Mouse (Mus musculus) embryonic facial prominence, embryonic 15.5 days (tissue): ENCODE results near the gene Adtrp. TPM values are rescaled to one million over a fixed set of nuclear protein-coding genes. Genes with fewer than 3 reads are reported as not detected.

Source experiments
- ATAC-seq: fragments of 200-750 bp; cut with Nextera tagmentation; 2 replicates; pipeline ENCODE4 v1.8.0; 2017; ENCODE audit warnings: low read depth, moderate TSS enrichment; ENCODE audit not compliant: insufficient number of reproducible peaks, low FRiP score, low TSS enrichment
- H3K27ac ChIP-seq: fragments of 300-500 bp; sonication (generic); replicated peaks from 2 replicates; pipeline ENCODE4 v1.5.1; 2015; ENCODE audit warnings: mild to moderate bottlenecking, inconsistent platforms
- H3K27me3 ChIP-seq: fragments of 300-500 bp; sonication (generic); 2 replicates; pipeline ENCODE4 v1.6.1; 2015; ENCODE audit warnings: inconsistent platforms
- H3K36me3 ChIP-seq: fragments of 300-500 bp; sonication (generic); 2 replicates; pipeline ENCODE4 v1.6.1; 2015; ENCODE audit warnings: mild to moderate bottlenecking, inconsistent platforms
- H3K4me1 ChIP-seq: fragments of 300-500 bp; sonication (generic); 2 replicates; pipeline ENCODE4 v1.6.1; 2015; ENCODE audit warnings: inconsistent platforms
- H3K4me2 ChIP-seq: fragments of 300-500 bp; sonication (generic); replicated peaks from 2 replicates; pipeline ENCODE4 v1.6.1; 2015; ENCODE audit warnings: mild to moderate bottlenecking, inconsistent platforms
- H3K4me3 ChIP-seq: fragments of 300-500 bp; sonication (generic); replicated peaks from 2 replicates; pipeline ENCODE4 v1.5.1; 2015; ENCODE audit warnings: mild to moderate bottlenecking, inconsistent platforms
- H3K9ac ChIP-seq: fragments of 300-500 bp; sonication (generic); 2 replicates; pipeline ENCODE4 v1.6.1; 2015; ENCODE audit warnings: inconsistent platforms
- H3K9me3 ChIP-seq: fragments of 300-500 bp; sonication (generic); replicated peaks from 2 replicates; pipeline ENCODE4 v1.6.1; 2016; ENCODE audit warnings: inconsistent platforms
- WGBS: fragments of 180-500 bp; shearing (Covaris S2); methylation state at CpG from one replicate; pipeline ENCODE4 v1.1.7; 2015; 5-methylcytosine and 5-hydroxymethylcytosine counted together
- polyA plus RNA-seq: library from polyadenylated mRNA; unstranded; fragments of >200 nt; fragmentation: Nextera tagmentation; extraction: Ambion mirVana; gene quantifications from 2 replicates; pipeline ENCODE4 v1.2.1, GENCODE M21; 2015

Adtrp gene
- polyA plus RNA-seq: 6.1 and 7.6 TPM in 2 replicates

GRCm38 (mm10) chr13:41847516-41848126, at the start of gene Adtrp:
Adtrp (minus strand) TSS chr13:41847684.
- no peak within 1 kb of the TSS for H3K4me3 ChIP-seq
- ATAC-seq: no peak
- H3K9me3 ChIP-seq: no peaks in the 10 kb centered on the region
- H3K36me3 ChIP-seq: no peaks in the 10 kb centered on the region
- WGBS: 58% methylated on average over 11 of the region's 11 CpGs
- H3K27ac ChIP-seq: no peak within 1 kb of the TSS
- no peak within 1 kb of the TSS for H3K9ac ChIP-seq
- H3K27me3 ChIP-seq: no peaks in the 10 kb centered on the region
- no peaks in the 10 kb centered on the region; the same call in 1 of the 2 replicates for H3K4me1 ChIP-seq
- H3K4me2 ChIP-seq: no peak within 1 kb of the TSS

- no peak overlapping the region for H3K27ac ChIP-seq
- H3K4me1 ChIP-seq: no peaks in the 10 kb centered on the region
- H3K9me3 ChIP-seq: no peaks in the 10 kb centered on the region
- H3K4me2 ChIP-seq: no peak overlapping the region
- ATAC-seq: no peak
- no peak overlapping the region for H3K9ac ChIP-seq
- no peak overlapping the region for H3K4me3 ChIP-seq
- no peaks in the 10 kb centered on the region for H3K27me3 ChIP-seq
- WGBS: 93% methylated on average over 12 of the region's 12 CpGs
- no peaks in the 10 kb centered on the region for H3K36me3 ChIP-seq
Observed at GRCm38 (mm10) chr13:41892016-41892415, 44.5 kb upstream of the Adtrp start.

DNA sequence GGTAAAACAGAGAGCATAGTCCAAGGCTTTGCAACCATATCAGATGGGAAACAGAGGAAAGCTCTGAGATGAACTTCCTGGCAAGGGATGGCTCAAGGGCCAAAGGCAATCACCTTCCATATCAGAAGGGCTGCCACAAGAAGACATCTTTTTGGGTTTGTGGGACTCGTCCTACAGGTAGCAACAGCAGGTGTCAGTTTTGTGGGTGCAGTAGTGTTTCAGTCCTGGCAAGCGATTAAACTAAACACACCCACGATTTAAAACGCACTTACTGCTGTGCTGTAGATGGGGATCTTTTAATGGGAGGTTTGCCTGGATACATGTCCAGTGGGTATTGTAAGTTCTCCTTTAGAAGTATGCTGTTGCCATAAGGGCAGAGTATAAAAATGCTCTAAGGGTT, 43.1 kb upstream of the Adtrp start:
- no peaks in the 10 kb centered on the region for H3K4me1 ChIP-seq
- no peak overlapping the region for H3K27ac ChIP-seq
- no peak overlapping the region for H3K4me3 ChIP-seq
- no peak for ATAC-seq
- no peaks in the 10 kb centered on the region for H3K27me3 ChIP-seq
- H3K36me3 ChIP-seq: no peaks in the 10 kb centered on the region
- H3K4me2 ChIP-seq: no peak overlapping the region
- 80% methylated on average over 4 of the region's 4 CpGs for WGBS
- no peaks in the 10 kb centered on the region for H3K9me3 ChIP-seq
- H3K9ac ChIP-seq: no peak overlapping the region

- 87% methylated on average over 2 of the region's 2 CpGs for WGBS
- H3K27me3 ChIP-seq: no peaks in the 10 kb centered on the region
- H3K9me3 ChIP-seq: no peaks in the 10 kb centered on the region
- H3K36me3 ChIP-seq: no peaks in the 10 kb centered on the region
- no peak overlapping the region for H3K4me2 ChIP-seq
- H3K4me3 ChIP-seq: no peak overlapping the region
- H3K9ac ChIP-seq: no peak overlapping the region
- no peak for ATAC-seq
- H3K27ac ChIP-seq: no peak overlapping the region
- no peaks in the 10 kb centered on the region for H3K4me1 ChIP-seq
Observed at GRCm38 (mm10) chr13:41890111-41890600, 42.7 kb upstream of the Adtrp start.

DNA sequence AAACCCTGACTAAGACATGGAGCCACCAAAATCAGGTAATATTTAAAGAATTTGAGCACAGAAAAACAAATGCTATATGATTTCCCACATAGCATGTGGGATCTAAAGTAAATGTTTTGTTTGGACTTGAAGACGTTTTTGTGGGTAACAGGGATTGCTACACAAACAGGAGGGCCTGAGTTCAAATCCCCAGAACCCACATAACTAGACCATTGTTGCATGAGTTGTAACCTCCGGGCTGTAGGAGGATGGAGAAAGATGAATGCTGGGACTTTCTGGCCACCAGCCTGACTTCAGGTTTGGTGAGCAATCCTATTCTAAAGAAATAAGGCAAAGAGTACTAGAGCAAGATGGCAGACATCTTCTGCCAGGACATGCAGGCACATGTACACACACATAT, 41.2 kb upstream of the Adtrp start:
- no peaks in the 10 kb centered on the region for H3K27me3 ChIP-seq
- no peaks in the 10 kb centered on the region for H3K9me3 ChIP-seq
- no peak overlapping the region for H3K9ac ChIP-seq
- H3K4me3 ChIP-seq: no peak overlapping the region
- H3K4me1 ChIP-seq: no peaks in the 10 kb centered on the region
- H3K27ac ChIP-seq: no peak overlapping the region
- H3K4me2 ChIP-seq: no peak overlapping the region
- H3K36me3 ChIP-seq: no peaks in the 10 kb centered on the region
- ATAC-seq: no peak
- 76% methylated on average over 2 of the region's 2 CpGs for WGBS

- Histone ChIP-seq H3K4me3 (no peak overlapping the region), H3K27ac (no peak overlapping the region), H3K4me2 (no peak overlapping the region), H3K36me3 (no peaks in the 10 kb centered on the region), H3K27me3 (no peaks in the 10 kb centered on the region), H3K9me3 (no peaks in the 10 kb centered on the region), H3K9ac (no peak overlapping the region), H3K4me1 (no peaks in the 10 kb centered on the region)
- WGBS: 81% methylated on average over 4 of the region's 4 CpGs
- ATAC-seq: no peak
Observed at GRCm38 (mm10) chr13:41886120-41886519, 38.6 kb upstream of the Adtrp start.

DNA sequence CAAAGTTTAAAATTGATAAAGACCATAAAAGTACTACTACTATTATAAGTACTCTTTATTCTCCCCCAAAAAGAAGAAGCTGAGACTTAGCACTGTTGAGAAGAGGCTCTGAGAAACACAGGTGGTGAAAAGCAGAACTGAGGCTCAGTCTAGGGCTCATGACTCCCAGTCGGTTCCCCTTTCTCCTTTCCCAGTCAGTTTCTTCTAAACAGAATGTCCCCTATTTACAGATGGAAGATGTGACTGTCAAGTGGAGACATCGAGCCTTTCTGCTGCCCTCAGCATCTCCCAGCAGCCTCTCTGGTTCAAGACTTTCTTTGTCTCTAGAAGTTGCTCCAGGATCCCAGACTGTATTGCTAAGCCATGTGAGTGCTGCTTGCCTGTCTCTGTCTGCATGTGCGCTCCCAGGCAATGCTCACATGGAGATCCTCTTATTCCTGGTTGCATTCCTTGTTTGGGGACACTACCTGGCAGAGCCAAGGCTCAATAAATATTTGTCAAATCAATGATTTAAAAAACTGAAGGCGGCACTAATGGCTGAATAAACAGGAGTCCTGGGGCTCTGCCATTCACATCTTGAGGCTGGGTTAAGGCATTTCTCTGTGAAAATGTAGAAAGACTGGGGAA, 36.3 kb upstream of the Adtrp start:
- Histone ChIP-seq H3K27me3 (no peaks in the 10 kb centered on the region), H3K9ac (no peak overlapping the region), H3K36me3 (no peaks in the 10 kb centered on the region), H3K4me2 (no peak overlapping the region), H3K27ac (no peak overlapping the region), H3K9me3 (no peaks in the 10 kb centered on the region), H3K4me1 (no peaks in the 10 kb centered on the region), H3K4me3 (no peak overlapping the region)
- 74% methylated on average over 4 of the region's 4 CpGs for WGBS
- ATAC-seq: no peak

DNA sequence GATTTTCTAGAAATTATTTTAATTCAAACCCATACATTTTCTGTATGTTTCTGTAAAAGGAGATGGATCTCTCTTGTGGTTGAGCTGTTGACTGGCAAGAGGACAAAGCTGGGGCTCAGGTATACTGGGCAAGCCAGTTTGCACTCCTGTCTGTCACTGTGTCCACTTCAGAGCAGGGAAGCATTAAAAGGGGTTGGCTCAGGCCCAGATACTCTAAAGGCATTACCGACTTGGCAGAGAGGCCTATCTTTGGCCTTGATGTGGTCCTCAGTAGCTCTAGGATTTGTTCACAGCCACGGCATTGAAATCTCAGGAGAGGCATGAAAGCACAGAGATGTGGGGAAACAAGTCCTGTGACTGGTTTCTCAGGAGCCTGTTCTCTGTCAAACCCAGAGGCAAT, 33.7 kb upstream of the Adtrp start:
- Histone ChIP-seq H3K4me2 (no peak overlapping the region), H3K36me3 (no peaks in the 10 kb centered on the region), H3K27ac (no peak overlapping the region), H3K4me1 (no peaks in the 10 kb centered on the region), H3K9me3 (no peaks in the 10 kb centered on the region), H3K27me3 (no peaks in the 10 kb centered on the region), H3K9ac (no peak overlapping the region), H3K4me3 (no peak overlapping the region)
- WGBS: 58% methylated on average over 2 of the region's 2 CpGs
- ATAC-seq: no peak

DNA sequence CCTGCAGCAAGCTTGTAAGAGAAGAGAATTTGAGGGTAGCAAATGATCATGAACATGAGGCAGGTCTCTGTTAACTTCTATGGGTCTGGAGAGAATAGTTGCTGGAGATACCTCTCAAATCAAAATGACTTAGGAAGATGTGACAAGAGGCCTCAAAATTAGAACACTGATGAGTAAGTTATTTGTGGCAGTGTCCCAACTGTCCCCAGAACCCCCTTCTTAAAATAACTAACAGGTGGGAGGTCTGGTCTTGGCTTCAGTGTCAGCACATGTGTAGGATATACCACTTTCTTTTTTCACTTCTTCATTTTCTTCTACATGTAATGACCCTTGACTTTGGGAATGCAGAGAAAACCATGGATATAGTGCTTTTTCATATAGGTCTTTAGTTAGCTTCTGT, 33.0 kb upstream of the Adtrp start:
- H3K36me3 ChIP-seq: no peaks in the 10 kb centered on the region
- ATAC-seq: no peak
- H3K27ac ChIP-seq: no peak overlapping the region
- H3K9ac ChIP-seq: no peak overlapping the region
- H3K27me3 ChIP-seq: no peaks in the 10 kb centered on the region
- H3K9me3 ChIP-seq: no peaks in the 10 kb centered on the region
- no peaks in the 10 kb centered on the region for H3K4me1 ChIP-seq
- H3K4me3 ChIP-seq: no peak overlapping the region
- no peak overlapping the region for H3K4me2 ChIP-seq

DNA sequence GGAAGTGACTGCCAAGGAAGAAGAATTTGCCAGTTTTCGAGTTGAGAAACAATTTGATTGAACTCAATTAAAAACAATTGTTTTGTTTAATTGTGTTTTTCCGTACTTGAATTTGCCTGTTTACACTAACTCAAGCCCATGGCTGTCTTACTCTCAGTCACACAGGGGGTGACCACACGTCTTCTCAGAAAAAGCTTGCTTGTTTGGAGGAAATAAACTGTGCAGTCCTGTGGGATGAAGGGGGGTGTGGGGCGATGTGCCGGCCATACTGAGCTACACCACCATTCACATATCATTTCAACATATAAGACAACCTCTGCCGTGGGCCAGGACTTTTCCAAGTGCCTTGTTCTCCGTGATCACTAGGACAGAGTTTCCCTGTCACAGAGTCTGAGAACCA, 25.2 kb upstream of the Adtrp start:
- peaks cover 11% of the 10 kb centered on the region; the same call in 1 of the 2 replicates for H3K4me1 ChIP-seq
- no peak overlapping the region for H3K27ac ChIP-seq
- 43% methylated on average over 7 of the region's 7 CpGs for whole genome bisulfite sequencing
- no peak overlapping the region for H3K4me3 ChIP-seq
- no peaks in the 10 kb centered on the region for H3K27me3 ChIP-seq
- H3K9me3 ChIP-seq: no peaks in the 10 kb centered on the region
- peak overlapping the region; percentile 17; the same call in 1 of the 2 replicates for H3K4me2 ChIP-seq
- no peak for ATAC-seq
- no peak overlapping the region for H3K9ac ChIP-seq
- no peaks in the 10 kb centered on the region for H3K36me3 ChIP-seq

- Histone ChIP-seq H3K27ac (no peak overlapping the region), H3K4me1 (peaks cover 11% of the 10 kb centered on the region; the same call in 1 of the 2 replicates), H3K27me3 (no peaks in the 10 kb centered on the region), H3K4me2 (peak overlapping the region; percentile 17; the same call in 1 of the 2 replicates), H3K36me3 (no peaks in the 10 kb centered on the region), H3K9ac (no peak overlapping the region), H3K4me3 (no peak overlapping the region), H3K9me3 (no peaks in the 10 kb centered on the region)
- no peak for ATAC-seq
- 28% methylated on average over 8 of the region's 8 CpGs for WGBS
Observed at GRCm38 (mm10) chr13:41872161-41872562, 24.7 kb upstream of the Adtrp start.

- Histone ChIP-seq H3K27ac (no peak overlapping the region), H3K4me2 (no peak overlapping the region), H3K9ac (no peak overlapping the region), H3K27me3 (no peaks in the 10 kb centered on the region), H3K36me3 (no peaks in the 10 kb centered on the region), H3K9me3 (no peaks in the 10 kb centered on the region), H3K4me1 (peaks cover 7% of the 10 kb centered on the region; the same call in 1 of the 2 replicates), H3K4me3 (no peak overlapping the region)
- ATAC-seq: no peak
- WGBS: 87% methylated on average over 2 of the region's 2 CpGs
Observed at GRCm38 (mm10) chr13:41867533-41867932, 20.0 kb upstream of the Adtrp start.
